Mouse (Mus musculus) spleen, adult 2 months (tissue): ENCODE data around the gene Serpina3a. TPM values are rescaled to one million over a fixed set of nuclear protein-coding genes. Genes with fewer than 3 reads are reported as not detected.

Experiments
- DNase-seq, 2 experiments: peaks; one replicate each; pipeline versions ENCODE4 v3.0.0 to v3.0.0-alpha.2; 2012 to 2021; ENCODE audit warnings: low spot score in 2 of 2, low read depth in 1 of 2
- H3K27ac ChIP-seq: fragments of 200-500 bp; 2 replicates; pipeline ENCODE4 v1.5.1; 2012; ENCODE audit warnings: low read length, inconsistent platforms; ENCODE audit not compliant: insufficient read depth
- H3K27me3 ChIP-seq: fragments of 200-500 bp; 2 replicates; pipeline ENCODE4 v1.6.1; 2012; ENCODE audit warnings: mild to moderate bottlenecking, moderate library complexity, low read length, inconsistent platforms; ENCODE audit not compliant: control insufficient read depth, insufficient read depth
- H3K36me3 ChIP-seq: fragments of 200-500 bp; 2 replicates; pipeline ENCODE4 v1.6.1; 2012; ENCODE audit warnings: mild to moderate bottlenecking, low read length, inconsistent platforms; ENCODE audit not compliant: control insufficient read depth, insufficient read depth
- H3K4me1 ChIP-seq: fragments of 200-500 bp; 2 replicates; pipeline ENCODE4 v1.6.1; 2011; ENCODE audit warnings: inconsistent platforms; ENCODE audit not compliant: control insufficient read depth, insufficient read depth, insufficient read length
- H3K4me3 ChIP-seq: fragments of 200-500 bp; 2 replicates; pipeline ENCODE4 v1.5.1; 2011; ENCODE audit warnings: mild to moderate bottlenecking, inconsistent platforms; ENCODE audit not compliant: insufficient read depth, insufficient read length; ENCODE audit errors: extremely low read depth
- CTCF ChIP-seq: fragments of 200-500 bp; IDR thresholded peaks from 2 replicates; pipeline ENCODE4 v1.5.1; 2011; ENCODE audit warnings: mild to moderate bottlenecking, inconsistent platforms; ENCODE audit not compliant: insufficient read depth, insufficient read length, insufficient replicate concordance; ENCODE audit errors: extremely low read depth
- POLR2A ChIP-seq: fragments of 200-500 bp; IDR thresholded peaks from 2 replicates; pipeline ENCODE4 v1.6.1; 2011; ENCODE audit warnings: low read depth, low read length, inconsistent platforms
- WGBS: fragments of 180-500 bp; shearing (Covaris S2); methylation state at CpG from one replicate; pipeline ENCODE4 v1.1.7; 2018; 5-methylcytosine and 5-hydroxymethylcytosine counted together
- polyA plus RNA-seq: library from polyadenylated mRNA; depleted of rRNA; stranded (reverse); fragments of >200 nt; gene quantifications from 2 replicates; pipeline ENCODE4 v1.2.3, GENCODE M21; 2012

Serpina3a gene
- polyA plus RNA-seq, 1 experiment: not detected

DNA sequence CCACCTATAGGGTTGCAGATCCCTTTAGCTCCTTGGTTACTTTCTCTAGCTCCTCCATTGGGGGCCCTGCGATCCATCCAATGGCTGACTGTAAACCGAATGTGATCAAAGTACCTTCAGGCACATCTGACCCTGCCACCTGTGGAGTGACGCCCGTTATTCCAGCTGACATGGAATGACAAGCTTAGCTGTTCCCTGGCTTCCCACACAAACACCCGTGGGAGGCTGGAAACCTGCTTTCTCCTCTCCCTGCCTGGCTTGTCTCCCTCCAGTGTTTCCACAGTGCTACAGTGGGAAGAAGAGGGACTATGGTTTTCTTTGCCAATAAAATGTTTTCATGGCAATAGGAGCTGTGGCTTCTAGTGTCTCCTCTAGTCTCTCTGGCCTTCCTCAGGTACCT is 40.2 kb upstream of the Serpina3a start:
- no peak overlapping the region for H3K4me3 ChIP-seq
- no peaks in the 10 kb centered on the region for H3K4me1 ChIP-seq
- H3K36me3 ChIP-seq: no peaks in the 10 kb centered on the region
- H3K27me3 ChIP-seq: no peaks in the 10 kb centered on the region
- no peak for DNase-seq
- TF ChIP-seq POLR2A (no peak), CTCF (no peak)
- 77% methylated on average over 5 of the region's 5 CpGs for WGBS
- no peak overlapping the region for H3K27ac ChIP-seq

DNA sequence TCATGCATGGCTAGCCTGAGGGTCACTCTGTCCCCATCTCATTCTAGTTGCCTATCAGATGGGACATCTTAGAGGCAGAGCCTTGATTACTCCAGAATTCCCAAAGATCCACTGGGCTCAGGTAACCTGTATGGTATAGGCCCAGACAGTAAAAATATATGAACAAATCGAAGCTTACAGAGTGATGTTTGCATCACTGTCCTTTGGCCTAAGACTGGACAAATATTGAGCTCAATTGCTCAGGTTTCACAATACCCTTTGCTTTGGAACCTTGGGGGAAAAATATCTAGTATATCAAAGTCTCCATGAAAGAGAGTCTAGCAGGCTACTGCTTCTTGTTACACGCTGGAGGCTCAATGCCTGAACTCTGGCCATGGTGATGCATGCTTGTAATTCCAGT is 22.4 kb upstream of the Serpina3a start:
- 81% methylated on average over 2 of the region's 2 CpGs for WGBS
- no peaks in the 10 kb centered on the region for H3K4me1 ChIP-seq
- no peak for DNase-seq
- no peaks in the 10 kb centered on the region for H3K27me3 ChIP-seq
- no peaks in the 10 kb centered on the region for H3K36me3 ChIP-seq
- TF ChIP-seq CTCF (no peak), POLR2A (no peak)
- no peak overlapping the region for H3K27ac ChIP-seq
- H3K4me3 ChIP-seq: no peak overlapping the region

GRCm38 (mm10) chr12:104091303-104091702 is 21.2 kb upstream of the Serpina3a start:
- no peaks in the 10 kb centered on the region for H3K27me3 ChIP-seq
- WGBS: 83% methylated on average over 1 of the region's 1 CpGs
- TF ChIP-seq POLR2A: no peak
- no peak overlapping the region for H3K4me3 ChIP-seq
- no peak for DNase-seq
- no peaks in the 10 kb centered on the region for H3K4me1 ChIP-seq
- H3K36me3 ChIP-seq: no peaks in the 10 kb centered on the region
- H3K27ac ChIP-seq: no peak overlapping the region

DNA sequence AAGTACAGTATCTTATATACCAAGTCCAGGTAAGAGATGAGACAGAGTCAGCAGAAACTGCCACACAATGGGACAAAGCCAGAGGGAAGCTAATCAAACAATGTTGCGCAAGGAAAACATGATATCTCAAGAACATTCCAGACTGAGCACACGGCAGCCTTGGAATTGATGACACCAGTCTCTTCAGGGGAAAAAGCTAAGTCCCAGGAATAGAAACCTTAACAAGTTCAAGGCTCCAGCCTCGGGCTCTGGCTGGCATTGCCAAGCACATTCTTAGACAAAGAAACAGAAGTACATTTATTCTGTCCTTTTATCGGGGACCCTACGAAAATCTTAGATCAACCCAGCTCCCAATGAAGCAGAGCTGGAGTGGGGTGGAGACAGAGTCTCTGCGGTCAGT is 11.8 kb upstream of the Serpina3a start, which contains the start of gene Serpina5:
Gene Serpina5, plus strand, starts transcription at position 346 of the 400 bp plus-strand sequence.
- no peak within 1 kb of the TSS for H3K27ac ChIP-seq
- 90% methylated on average over 6 of the region's 6 CpGs for WGBS
- no peak for DNase-seq
- H3K4me3 ChIP-seq: no peak within 1 kb of the TSS
- TF ChIP-seq POLR2A (no peak), CTCF (no peak)
- H3K36me3 ChIP-seq: no peaks in the 10 kb centered on the region
- no peaks in the 10 kb centered on the region for H3K27me3 ChIP-seq
- no peaks in the 10 kb centered on the region for H3K4me1 ChIP-seq

- no peak for TF ChIP-seq POLR2A
- TF ChIP-seq CTCF: no peak
- no peaks in the 10 kb centered on the region for H3K27me3 ChIP-seq
- no peak overlapping the region for H3K4me3 ChIP-seq
- H3K27ac ChIP-seq: no peak overlapping the region
- H3K36me3 ChIP-seq: no peaks in the 10 kb centered on the region
- no peaks in the 10 kb centered on the region for H3K4me1 ChIP-seq
- no peak for DNase-seq
Measured at GRCm38 (mm10) chr12:104105847-104106246, 6.7 kb upstream of the Serpina3a start.

GRCm38 (mm10) chr12:104106919-104107318 is 5.6 kb upstream of the Serpina3a start:
- Histone ChIP-seq H3K27ac (no peak overlapping the region), H3K4me1 (no peaks in the 10 kb centered on the region), H3K4me3 (no peak overlapping the region), H3K36me3 (no peaks in the 10 kb centered on the region), H3K27me3 (no peaks in the 10 kb centered on the region)
- no peak for DNase-seq
- TF ChIP-seq CTCF: no peak
- no peak for TF ChIP-seq POLR2A

DNA sequence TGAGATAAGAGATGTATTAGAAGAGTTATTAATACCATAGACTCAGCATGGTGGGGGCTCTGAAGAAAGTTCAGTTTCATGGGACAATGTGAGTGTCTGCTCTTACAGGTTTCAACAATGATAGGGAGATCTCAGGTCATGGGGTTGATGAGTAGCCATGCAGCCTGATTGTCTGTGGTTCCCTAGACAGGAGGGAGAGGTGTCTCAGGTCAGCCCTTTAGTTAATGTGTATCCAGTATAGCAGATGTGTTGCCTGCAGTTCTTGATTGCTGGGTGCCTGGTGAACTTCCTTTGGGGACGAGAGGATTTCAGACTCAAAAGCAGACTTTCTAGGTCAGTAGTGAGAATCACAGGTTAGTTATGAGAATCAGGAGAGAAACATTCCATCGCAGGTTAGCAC is 4.0 kb upstream of the Serpina3a start:
- no peaks in the 10 kb centered on the region for H3K4me1 ChIP-seq
- no peaks in the 10 kb centered on the region for H3K36me3 ChIP-seq
- H3K27me3 ChIP-seq: no peaks in the 10 kb centered on the region
- H3K27ac ChIP-seq: no peak overlapping the region
- DNase-seq: no peak
- no peak overlapping the region for H3K4me3 ChIP-seq
- TF ChIP-seq POLR2A (no peak), CTCF (no peak)
- WGBS: 80% methylated on average over 2 of the region's 2 CpGs
